Mouse (Mus musculus) macrophage (primary cell): ENCODE data around the gene Pitpnm2. TPM values are rescaled to one million over a fixed set of nuclear protein-coding genes. Genes with fewer than 3 reads are reported as not detected.

Experiments used
- H3K27ac ChIP-seq: fragments of 350-480 bp; formaldehyde crosslinking; 2 replicates; pipeline ENCODE4 v1.9.0; 2021
- H3K36me3 ChIP-seq: fragments of 350-480 bp; formaldehyde crosslinking; 2 replicates; pipeline ENCODE4 v1.9.0; 2021; ENCODE audit errors: inconsistent target
- H3K4me3 ChIP-seq: fragments of 350-480 bp; formaldehyde crosslinking; 2 replicates; pipeline ENCODE4 v1.9.0; 2021; ENCODE audit errors: inconsistent target
- H3K79me2 ChIP-seq: fragments of 350-480 bp; formaldehyde crosslinking; 2 replicates; pipeline ENCODE4 v1.9.0; 2021; ENCODE audit errors: inconsistent target
- WGBS: methylation state at CpG from one replicate; pipeline ENCODE4 v1.1.7; 2026; ENCODE audit warnings: inconsistent platforms; ENCODE audit not compliant: missing documents; 5-methylcytosine and 5-hydroxymethylcytosine counted together
- polyA plus RNA-seq: library from polyadenylated mRNA; stranded (reverse); fragments of 250-400 nt; gene quantifications from 3 replicates; pipeline ENCODE4 v1.2.4, GENCODE M21; 2018; ENCODE audit warnings: inconsistent platforms

The Pitpnm2 gene
- polyA plus RNA-seq, 1 experiment from 2014 or later: 1.9 TPM

DNA sequence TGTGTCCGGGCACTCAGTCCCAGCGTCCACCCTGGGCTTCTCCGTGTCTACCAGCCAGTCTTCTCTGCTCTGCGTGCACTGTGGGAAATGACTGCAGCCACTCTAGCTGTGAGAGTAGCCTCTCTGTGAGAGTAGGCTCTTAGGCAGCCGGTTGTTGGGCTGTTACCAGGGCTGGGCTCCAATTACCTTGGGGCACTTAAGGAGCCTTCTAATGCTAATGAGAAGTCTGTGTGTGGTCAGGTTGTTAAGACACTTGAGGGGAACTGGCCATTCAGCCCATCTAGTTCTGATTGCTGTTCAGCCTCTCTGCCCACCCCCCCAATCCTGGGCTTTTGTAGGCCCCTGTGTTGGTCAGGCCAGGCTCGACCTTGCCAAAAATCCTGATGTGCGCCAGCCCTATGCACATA lies 72.8 kb downstream of the Pitpnm2 start:
- WGBS: 95% methylated on average over 7 of the region's 7 CpGs
- Histone ChIP-seq H3K27ac (no peak overlapping the region), H3K4me3 (no peak overlapping the region), H3K36me3 (no peaks in the 10 kb centered on the region), H3K79me2 (no peaks in the 10 kb centered on the region)

DNA sequence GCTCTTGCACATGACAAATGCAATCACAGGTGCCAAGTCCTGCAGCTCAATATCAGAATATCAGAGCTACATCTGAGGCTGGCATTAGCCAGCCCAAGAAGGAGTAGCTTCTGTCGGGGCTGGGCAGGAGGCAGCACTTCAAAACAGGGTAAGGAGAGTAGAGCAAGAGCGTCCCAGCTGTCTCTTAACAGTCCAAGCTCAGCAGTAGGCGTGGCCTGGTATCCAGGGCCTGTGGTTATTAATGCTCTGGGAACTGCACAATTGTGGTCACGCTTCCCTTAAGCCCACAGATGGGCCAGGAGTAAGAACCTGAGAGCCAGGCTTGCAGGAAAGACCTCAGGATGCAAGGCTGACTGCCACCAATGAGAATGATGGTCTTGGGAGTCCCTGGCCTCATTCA lies 74.4 kb downstream of the Pitpnm2 start:
- Histone ChIP-seq H3K36me3 (no peaks in the 10 kb centered on the region), H3K4me3 (no peak overlapping the region), H3K27ac (no peak overlapping the region), H3K79me2 (no peaks in the 10 kb centered on the region)
- WGBS: 90% methylated on average over 4 of the region's 4 CpGs

DNA sequence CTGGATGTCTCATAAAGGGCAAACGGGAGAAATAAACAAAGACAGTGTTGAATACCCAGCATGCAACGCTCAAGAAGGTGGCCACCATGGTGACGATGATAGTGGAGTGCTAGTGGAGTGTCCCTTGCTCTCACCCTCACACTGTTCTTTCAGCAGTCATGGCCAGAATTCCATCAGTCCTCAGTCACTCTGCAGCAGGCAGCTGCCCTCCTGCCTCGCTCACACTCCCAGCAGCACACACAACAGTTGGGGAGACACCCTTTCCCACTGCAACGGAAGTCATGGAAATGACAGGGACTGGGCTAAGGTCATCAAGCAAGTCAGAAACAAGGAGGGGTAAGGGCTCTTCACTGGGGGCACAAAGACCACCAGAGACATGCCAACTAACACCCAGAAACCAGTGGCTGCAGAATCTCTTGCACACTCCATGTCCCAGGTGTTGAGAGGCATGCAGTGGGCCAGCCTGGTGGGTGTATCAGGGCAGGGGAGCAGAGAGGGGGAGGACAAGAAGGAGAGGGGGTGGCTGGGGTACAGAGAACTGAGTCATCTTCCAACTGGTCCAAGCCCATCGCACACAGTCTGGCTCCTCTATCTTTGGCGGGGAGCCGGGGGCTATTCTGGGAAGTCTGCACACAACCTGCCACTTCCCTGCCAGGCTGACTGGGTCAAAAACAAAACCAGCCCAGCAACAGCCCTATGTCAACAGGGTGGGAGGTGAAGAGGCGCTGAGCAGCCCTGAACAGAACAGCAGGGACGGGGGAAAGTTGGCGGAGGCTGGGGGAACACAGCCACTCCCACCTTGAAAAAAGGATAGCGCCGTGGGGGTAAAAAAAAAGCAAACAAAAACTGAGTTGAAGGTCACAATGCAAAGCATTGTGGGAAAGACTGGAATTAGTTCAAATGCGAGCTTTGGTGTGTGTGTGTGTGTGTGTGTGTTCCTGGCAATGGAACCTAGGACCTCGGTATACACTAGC lies 76.3 kb downstream of the Pitpnm2 start:
- Histone ChIP-seq H3K4me3 (no peak overlapping the region), H3K36me3 (no peaks in the 10 kb centered on the region), H3K27ac (no peak overlapping the region), H3K79me2 (no peaks in the 10 kb centered on the region)
- 61% methylated on average over 12 of the region's 15 CpGs for WGBS

DNA sequence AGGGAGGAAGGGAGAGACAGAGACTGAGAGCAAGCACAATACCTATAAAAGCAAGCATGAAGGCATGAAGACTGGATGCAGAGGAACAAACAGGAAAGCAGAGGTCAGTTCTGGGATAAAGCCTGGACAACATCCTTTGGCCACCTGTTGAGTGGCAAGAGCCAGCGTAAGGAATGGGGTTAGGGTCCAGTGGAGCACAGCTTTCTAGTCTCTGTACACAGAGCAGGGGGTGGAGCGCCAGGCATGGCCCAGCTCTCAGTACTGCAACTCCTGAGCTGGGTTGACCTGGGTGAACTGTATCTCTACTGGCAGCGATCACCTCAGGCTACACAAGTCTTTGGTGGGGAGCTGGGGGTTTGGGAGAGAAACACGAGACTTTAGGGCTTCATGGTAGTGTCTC lies 77.3 kb downstream of the Pitpnm2 start:
- no peak overlapping the region for H3K4me3 ChIP-seq
- no peaks in the 10 kb centered on the region for H3K36me3 ChIP-seq
- no peak overlapping the region for H3K27ac ChIP-seq
- 100% methylated on average over 4 of the region's 4 CpGs for WGBS
- H3K79me2 ChIP-seq: no peaks in the 10 kb centered on the region

DNA sequence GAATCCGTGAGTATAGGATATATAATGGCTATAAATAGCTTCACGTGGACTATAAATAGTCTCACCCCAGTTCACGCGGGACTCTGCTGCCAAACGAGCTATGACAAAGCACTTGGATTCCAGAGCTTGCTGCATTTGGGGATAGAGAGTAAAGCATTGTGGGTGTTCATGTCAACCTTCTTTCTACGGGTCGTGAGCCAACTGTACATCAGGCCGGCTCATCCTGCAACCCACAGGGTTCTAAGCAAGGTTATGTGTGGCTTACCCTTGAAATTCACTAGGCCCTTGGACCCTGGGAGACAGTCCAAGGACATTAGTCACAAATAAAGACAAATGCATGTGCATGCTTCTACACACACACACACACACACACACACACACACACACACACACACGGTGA lies 77.8 kb downstream of the Pitpnm2 start:
- Histone ChIP-seq H3K36me3 (no peaks in the 10 kb centered on the region), H3K27ac (no peak overlapping the region)
- WGBS: 63% methylated on average over 8 of the region's 9 CpGs

DNA sequence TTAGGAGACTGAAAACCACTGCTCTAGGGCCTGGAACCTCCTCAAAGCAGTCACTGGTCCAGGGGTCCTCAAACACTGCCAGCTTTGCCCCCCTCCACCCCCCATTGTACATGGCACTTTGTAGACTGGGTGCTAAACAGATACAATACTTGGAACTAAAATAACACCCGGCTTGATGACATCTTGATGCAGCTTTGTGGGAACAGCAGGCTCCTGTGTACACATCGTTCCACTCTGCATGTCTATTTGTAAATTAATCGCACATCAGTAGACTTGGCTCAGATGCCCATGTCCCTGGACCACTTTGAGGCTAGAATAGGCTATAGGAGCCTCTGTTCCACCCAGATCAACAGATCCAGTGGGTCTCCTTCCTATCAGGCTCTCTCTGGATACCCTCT lies 80.3 kb downstream of the Pitpnm2 start:
- Histone ChIP-seq H3K79me2 (no peaks in the 10 kb centered on the region), H3K36me3 (no peaks in the 10 kb centered on the region), H3K27ac (no peak overlapping the region), H3K4me3 (no peak overlapping the region)
- WGBS: 90% methylated on average over 3 of the region's 3 CpGs

More for the DNA sequence above, 77.8 kb downstream of the Pitpnm2 start:
- Histone ChIP-seq H3K79me2 (no peaks in the 10 kb centered on the region), H3K4me3 (no peak overlapping the region)

DNA sequence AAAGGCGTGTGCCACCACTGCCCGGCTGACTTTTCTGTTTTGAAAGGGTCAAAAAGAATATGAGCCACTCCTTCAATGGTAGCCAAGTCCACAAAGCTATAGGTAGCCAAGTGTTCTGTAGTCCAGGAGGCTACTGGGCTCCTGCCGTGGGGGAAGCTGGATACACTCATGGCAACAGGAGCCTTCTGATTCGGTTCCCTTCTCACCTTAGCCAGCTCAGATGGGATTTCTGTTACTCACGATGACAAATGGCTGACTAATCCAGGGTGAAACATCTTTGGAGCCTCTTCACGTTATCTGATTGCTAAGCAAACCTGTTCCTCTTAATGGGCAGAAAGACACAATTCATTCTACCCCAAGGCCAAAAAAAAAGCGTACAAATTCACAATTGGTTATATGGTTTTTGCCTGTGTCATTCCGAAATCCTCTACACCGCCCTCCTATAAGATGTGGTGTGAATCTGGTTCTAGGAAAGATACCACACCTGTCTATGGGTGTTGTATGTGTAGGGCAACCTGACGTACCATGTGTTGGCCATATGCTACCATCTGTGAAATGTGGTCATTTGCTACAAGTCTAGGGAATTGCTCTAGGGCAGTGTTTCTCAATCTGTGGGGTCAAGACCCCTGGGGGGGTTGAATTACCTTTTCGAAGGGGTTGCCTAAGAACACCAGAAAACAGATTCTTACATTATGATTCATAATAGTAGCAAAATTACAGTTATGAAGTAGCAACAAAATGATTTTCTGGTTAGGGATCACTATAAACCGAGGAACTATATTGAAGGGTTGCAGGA lies 80.9 kb downstream of the Pitpnm2 start:
- Histone ChIP-seq H3K36me3 (no peaks in the 10 kb centered on the region), H3K4me3 (no peak overlapping the region), H3K27ac (no peak overlapping the region), H3K79me2 (no peaks in the 10 kb centered on the region)
- 94% methylated on average over 12 of the region's 12 CpGs for WGBS

DNA sequence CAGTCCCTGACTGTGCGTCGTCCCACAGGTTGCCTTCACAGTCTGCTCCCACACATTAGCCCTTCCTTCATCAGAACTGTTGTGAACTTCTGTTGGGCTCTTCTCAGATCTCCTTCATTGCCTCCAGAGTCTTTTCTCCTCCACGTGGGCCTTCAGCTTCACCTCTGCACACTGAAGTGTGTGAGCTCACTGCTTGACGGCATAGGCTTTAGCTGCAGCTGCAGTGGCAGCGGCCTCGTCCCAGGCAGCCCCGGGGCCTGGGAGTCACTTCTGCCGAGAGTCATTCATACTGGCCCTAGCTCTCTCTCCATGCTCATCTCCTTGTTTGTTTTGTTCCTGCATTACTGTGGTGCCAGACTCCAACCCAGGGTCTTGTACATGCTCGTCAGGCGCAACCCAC lies 81.9 kb downstream of the Pitpnm2 start:
- Histone ChIP-seq H3K36me3 (no peaks in the 10 kb centered on the region), H3K27ac (no peak overlapping the region), H3K4me3 (no peak overlapping the region), H3K79me2 (no peaks in the 10 kb centered on the region)
- WGBS: 88% methylated on average over 10 of the region's 10 CpGs

DNA sequence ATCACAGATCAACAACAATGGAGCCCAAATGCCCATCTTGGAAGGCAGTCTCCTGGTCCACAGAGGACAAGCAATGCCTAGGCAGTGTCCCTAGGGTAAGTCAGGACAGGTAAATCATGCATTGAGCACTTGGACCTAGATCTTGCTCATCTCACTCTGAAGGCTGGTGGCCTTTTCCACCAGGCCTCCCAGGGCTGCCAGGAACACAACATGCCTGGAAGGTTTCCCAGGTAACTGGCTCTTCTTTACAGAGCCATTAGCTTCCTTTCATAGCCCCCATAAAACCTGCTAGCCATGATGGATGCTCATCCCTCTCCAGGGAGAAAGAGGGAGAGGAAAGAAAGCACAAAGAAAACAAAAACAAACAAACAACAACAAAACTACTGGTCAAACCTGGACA lies 82.8 kb downstream of the Pitpnm2 start:
- Histone ChIP-seq H3K27ac (no peak overlapping the region), H3K36me3 (no peaks in the 10 kb centered on the region), H3K79me2 (no peaks in the 10 kb centered on the region), H3K4me3 (no peak overlapping the region)

DNA sequence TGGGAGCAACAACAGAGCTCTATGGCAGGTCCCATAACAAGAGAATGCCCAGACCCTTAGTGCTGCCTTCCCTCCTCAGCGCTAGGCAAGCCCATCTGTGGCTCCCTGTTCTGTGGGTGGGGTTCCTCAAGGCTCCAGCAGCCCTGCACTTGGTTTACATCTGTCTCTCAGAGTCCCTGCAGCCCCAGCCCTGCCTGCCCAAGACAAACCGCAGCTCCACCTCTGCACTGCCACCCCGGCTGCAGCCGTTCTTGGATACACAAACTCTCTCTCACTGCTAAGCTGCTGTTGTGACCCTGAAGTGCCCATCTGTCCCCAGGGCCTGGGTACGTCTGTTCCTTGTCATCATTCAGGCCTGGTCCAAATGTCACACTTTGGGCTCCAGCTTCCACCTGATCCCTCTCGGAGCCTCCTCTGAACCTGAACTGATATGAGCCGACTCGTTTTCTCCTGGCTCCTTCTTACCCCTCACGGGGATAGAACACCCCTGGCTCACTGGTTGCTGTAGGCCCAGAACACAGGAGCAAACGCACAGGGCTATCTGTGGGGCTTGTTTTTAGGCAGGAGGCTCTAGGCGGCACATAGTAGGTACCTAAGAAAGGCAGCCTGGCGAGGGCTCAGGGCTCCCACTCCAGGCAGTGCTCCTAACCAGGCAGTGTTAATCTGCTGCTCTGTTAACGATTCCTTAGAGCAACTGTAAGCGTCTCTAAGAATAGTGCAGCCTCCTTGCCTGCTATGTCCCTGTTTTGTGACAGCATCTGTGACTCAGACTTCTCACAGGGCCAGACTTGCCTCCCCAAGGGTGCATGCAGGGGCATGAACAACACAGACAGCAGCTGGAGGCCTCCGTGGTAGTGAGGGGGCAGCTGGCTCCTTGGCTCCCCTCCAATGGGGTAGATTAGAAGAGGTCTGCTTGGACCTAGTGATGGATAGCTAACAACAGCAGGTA lies 83.7 kb downstream of the Pitpnm2 start:
- H3K27ac ChIP-seq: no peak overlapping the region
- no peaks in the 10 kb centered on the region for H3K79me2 ChIP-seq
- 60% methylated on average over 15 of the region's 15 CpGs for WGBS
- no peak overlapping the region for H3K4me3 ChIP-seq
- no peaks in the 10 kb centered on the region for H3K36me3 ChIP-seq

DNA sequence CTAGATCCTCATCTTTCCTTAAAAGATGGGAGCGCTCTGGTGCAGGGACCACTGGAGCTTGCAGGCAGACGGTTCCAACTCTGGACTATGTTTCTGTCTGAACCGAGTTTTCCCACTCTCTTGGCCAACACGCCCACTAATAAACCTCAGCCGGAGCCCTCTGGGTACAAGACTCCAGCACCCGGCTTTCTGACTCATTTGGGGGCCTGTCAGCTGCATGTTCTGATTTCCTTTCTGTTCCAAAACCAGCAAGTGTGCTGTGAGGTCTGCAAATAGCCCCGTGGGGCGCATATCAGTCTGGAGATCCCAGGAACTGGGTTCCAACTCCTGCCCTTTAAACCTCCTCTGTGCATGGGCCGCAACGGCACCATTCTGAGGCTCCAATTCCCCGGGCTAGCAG lies 86.1 kb downstream of the Pitpnm2 start:
- WGBS: 84% methylated on average over 11 of the region's 11 CpGs
- H3K27ac ChIP-seq: no peak overlapping the region
- H3K4me3 ChIP-seq: no peak overlapping the region
- no peaks in the 10 kb centered on the region for H3K36me3 ChIP-seq
- H3K79me2 ChIP-seq: no peaks in the 10 kb centered on the region

DNA sequence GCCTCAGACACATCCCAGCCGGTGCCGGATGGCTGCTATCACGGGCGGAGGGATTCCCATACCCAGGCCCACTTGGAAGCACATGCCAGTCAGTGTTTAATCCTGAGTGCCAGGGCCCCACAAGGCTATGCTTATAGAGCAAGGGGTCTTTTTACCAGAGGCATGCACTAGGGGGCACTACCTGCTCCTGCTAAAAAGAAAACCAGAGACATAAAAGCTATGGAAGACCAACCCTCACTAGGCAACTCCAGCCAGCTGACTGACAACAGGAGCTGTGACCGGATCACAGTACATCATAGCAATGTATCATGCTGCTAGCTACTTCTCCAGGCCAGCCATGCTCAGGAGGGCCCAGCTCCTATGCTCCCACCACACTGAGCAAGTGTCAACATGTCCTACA lies 87.0 kb downstream of the Pitpnm2 start:
- Histone ChIP-seq H3K36me3 (no peaks in the 10 kb centered on the region), H3K27ac (no peak overlapping the region), H3K4me3 (no peak overlapping the region), H3K79me2 (no peaks in the 10 kb centered on the region)
- 76% methylated on average over 5 of the region's 5 CpGs for WGBS

DNA sequence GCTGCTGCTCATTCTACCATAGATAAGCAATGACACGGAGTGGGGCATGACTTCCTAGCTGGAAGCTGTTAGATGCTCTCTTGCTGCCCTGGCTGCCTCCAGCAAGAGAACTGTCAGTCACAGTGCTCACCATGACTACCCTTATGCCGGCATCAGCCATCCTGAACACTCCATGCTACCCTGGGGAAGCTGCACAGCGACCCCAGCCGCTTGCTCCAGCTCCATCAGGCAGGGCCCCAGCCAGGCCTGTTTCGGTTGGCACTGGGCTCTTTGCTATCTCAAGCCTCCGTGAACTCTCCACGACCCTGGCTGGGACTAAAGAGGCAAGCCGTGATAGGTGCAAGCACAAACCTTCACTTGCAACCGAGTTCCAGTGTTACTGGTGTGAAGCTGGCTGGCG lies 87.7 kb downstream of the Pitpnm2 start:
- Histone ChIP-seq H3K4me3 (no peak overlapping the region), H3K79me2 (no peaks in the 10 kb centered on the region), H3K36me3 (no peaks in the 10 kb centered on the region), H3K27ac (no peak overlapping the region)
- 89% methylated on average over 10 of the region's 10 CpGs for WGBS

DNA sequence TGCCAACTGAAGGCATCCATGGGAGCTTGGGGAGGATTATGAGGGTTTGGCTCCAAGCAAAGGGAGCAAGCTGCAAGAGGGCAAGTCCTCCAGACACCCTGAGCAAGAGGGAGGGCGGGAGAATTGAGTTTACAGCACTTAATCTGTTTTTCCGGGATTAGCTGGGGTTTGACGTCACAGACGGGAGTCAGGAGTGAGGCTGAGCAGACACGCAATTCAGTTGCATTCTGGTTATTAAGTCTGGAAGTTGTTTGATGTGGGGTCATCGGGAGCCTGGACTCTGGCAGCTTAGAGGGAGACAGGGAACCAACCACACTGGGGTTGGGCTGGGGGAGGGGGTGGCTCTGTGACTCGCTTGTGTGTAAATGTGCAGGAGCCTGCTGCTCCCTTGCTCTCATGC lies 90.1 kb downstream of the Pitpnm2 start:
- WGBS: 88% methylated on average over 7 of the region's 7 CpGs
- Histone ChIP-seq H3K79me2 (no peaks in the 10 kb centered on the region), H3K4me3 (no peak overlapping the region), H3K27ac (no peak overlapping the region), H3K36me3 (no peaks in the 10 kb centered on the region)
